Mouse (Mus musculus) embryo, embryonic 10 days (tissue): ENCODE measurements around the gene Noc2l.

Source experiments
- DNase-seq: peaks from one replicate; pipeline ENCODE4 v3.0.0-alpha.2; 2015; ENCODE audit warnings: low spot score

The Noc2l gene

GRCm38 (mm10) chr4:156235808-156236533 lies at the start of gene Noc2l:
Gene Noc2l (plus strand): TSS chr4:156236010.
- DNase-seq, result peak; percentile 95

- DNase-seq, result no peak
Measured at GRCm38 (mm10) chr4:156188162-156188810, 47.5 kb upstream of the Noc2l start.

DNA sequence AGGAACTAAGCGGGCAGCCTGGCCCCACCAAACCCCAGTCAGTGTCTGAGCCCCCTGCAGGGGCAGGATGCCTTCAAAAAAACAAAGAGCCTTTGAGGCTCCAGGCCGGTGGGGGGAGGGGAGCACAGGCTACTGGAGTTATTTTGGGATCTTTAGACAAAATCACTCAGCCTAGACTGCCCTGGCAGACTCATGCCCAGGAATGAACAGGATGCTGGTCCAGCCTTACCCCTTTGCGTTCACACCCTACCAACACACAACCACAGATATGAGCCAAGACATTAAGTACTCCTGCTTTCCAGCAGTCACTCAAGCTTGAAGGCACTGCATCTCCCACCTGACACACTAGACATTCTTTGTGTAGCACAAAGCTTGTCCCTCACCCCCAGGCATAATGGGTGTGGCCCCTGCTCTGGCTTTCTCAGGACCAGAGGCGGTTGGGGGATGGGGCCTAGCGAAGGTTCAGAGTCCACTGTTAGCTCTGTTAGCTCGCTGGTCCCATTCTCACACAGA lies 46.9 kb upstream of the Noc2l start:
- DNase-seq, result peak; percentile 77

GRCm38 (mm10) chr4:156192421-156193199 lies 43.2 kb upstream of the Noc2l start:
- DNase-seq, result no peak

DNA sequence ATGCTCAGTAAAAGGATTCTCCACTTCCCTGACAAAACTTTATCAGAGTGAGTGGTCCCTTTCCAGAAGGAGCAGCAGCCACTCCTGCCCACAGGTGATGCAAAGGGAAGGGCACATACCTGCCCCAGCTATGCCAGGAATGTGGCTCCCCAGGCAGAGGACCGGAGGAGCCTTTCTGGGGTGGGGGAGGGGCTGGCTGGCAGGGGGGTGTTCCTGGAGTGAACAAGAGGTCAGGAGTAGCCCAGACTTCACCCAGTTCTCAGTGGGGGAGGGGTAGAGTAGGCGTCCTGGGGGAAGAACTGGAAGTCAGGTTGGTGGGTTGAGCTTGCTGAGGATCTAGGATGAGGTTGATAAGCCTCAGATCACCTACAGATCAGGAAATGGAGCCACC lies 42.6 kb upstream of the Noc2l start:
- no peak for DNase-seq

DNA sequence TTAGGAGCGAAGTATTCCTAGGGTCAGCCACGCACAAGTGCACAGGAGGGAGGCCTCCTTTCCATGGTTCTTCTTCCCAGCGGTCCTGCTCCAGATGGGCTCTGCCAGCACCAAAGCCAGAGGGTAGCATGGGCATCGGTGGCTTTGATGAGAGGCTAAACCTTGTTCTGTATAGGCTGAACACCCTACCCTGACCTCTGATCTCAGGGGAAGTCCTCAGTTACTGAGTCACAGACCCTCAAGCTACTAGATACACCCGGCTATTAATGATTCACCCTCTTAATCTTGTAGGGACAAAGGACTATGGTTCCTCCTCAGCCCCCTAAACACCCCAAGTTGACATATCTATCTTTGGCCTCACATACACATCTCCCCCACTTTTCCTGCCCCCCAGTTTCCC lies 41.9 kb upstream of the Noc2l start:
- DNase-seq, result no peak

- DNase-seq, result peak; percentile 82
Measured at GRCm38 (mm10) chr4:156194346-156194745, 41.5 kb upstream of the Noc2l start.

DNA sequence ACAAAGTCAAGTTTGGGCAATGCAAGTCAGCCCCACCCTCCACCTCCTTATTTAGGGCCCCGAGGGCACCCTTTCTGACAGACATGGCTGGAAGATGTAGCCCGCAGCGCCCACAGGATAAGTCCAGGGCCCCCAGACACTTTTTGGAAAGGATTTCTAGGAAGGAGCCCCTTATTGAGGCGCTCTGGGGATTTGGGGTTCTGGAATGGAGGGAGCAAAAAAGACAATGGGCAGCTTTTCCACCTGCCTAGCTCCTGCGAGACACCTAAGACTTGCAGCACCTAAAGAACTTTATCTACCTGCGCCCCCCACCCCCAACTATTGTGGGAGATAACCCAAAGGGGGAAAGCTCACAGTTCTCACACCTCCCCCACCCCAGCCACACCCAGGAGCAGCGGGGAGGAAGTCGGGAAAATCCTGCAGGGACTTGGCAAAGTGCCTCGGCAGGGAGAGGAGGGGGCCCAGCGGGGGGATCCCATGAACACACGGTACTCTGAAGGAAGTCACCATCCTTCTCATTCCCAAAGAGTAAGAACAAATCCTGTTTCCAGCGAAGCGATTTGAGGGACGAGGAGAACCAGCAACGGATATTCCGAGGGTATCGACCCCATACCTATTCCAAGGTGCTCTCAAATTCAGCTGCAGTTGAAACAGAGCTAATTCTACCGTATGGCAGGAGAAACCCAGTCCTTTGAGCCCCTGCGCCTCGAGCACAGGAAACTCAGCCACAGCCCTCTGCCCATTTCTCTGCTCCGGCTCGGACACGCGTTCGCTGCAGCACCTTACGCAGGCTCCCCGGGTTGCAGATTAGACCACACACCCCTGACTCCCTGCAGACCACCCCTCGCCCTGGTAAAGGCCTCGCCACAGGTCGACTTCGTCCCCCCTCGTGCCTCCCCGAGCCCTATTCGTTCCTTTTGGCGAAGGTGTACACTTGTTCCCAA lies 39.6 kb upstream of the Noc2l start:
- DNase-seq, result peak; percentile 47

GRCm38 (mm10) chr4:156197131-156197828 lies 38.5 kb upstream of the Noc2l start, which contains the start of gene Agrn:
Gene Agrn (minus strand): TSS chr4:156197488.
- DNase-seq, result peak; percentile 74

- DNase-seq, result peak; percentile 98
Measured at GRCm38 (mm10) chr4:156197829-156198205, 38.0 kb upstream of the Noc2l start.

DNA sequence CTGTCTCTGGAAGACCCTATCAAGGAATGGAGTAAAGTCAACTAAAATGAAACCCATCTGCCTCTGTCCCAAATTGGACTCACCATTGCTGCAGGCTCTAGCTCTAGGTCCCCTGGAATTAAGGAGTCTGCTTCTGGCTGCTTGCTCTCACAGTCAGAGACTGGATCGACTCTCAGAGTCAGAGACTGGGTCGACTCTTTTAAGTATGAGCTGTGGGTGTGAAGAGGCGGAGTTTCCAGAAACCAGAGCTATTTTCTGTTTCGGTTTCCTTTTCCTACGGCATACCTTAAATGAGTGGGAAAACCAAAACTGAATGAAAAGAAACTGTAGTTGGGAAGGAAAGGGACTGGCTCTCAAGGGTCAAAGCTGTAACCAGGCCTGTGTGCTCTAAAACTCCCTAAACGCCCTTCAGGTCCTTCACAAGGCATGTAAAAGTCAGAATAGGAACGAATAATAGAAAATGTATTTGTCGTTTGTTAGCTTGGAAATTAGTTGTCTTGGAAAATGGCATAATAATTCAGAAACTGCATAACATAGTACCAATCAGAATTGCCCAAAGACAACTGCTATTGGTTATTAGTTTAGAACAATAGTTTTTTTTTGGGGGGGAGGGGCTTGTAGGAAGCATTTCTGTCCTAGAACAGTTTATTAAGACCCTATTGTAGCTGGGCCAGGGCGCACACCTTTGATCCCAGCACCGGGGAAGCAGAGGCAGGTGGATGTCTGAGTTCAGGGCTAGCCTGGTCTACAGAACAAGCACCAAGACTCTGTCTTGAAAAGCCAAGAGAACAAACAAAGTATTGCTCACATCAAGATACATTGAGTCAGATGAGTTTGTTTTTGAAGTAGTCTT lies 35.0 kb upstream of the Noc2l start, which contains the start of gene Isg15:
Isg15 (minus strand) TSS at position 196 of the 853 bp plus-strand sequence.
- DNase-seq, result no peak

DNA sequence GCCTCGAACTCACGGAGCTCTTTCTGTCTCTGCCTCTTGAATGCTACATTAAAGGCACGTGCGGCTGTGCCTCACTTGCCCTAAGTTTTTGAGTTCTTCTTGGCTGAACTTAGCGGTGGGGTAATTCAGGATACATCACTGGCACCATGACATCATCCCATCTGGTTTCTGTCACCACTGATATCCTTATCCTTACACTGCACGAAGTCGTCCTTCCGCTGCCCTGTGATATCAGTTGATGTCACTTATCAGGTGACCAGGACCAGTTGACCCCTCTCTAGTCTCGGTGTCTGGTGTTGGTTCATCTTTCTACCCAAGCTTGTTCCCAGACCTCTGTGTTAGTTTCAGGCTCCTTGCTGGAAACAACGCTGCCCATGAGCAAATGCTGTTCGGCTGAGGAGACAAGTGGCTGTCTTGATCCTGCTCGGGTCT lies 33.3 kb upstream of the Noc2l start:
- peak; percentile 48 for DNase-seq

DNA sequence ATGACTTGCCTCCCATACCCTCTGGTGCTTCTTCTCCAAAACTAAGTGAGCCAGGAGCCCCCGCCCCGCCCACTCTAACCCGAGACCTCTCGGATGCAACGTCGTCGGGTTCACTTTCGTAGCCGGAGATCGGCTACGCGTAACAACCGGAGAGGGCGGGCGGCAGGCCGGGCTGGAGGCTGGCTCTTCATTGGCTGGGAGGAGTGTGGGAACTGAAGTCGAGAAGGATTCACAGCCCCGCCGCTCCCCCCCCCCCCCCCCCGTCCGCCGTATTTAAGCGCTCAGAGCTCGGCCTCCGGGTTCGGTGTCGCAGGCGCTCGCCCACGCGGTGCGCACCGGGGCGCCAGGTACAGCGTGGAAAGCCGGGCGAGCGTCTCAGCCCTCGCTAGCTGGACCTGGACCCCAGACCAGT lies 32.8 kb upstream of the Noc2l start, which contains the start of gene AW011738:
AW011738 (plus strand) TSS at position 304 of the 412 bp plus-strand sequence.
- peak; percentile 82 for DNase-seq

DNA sequence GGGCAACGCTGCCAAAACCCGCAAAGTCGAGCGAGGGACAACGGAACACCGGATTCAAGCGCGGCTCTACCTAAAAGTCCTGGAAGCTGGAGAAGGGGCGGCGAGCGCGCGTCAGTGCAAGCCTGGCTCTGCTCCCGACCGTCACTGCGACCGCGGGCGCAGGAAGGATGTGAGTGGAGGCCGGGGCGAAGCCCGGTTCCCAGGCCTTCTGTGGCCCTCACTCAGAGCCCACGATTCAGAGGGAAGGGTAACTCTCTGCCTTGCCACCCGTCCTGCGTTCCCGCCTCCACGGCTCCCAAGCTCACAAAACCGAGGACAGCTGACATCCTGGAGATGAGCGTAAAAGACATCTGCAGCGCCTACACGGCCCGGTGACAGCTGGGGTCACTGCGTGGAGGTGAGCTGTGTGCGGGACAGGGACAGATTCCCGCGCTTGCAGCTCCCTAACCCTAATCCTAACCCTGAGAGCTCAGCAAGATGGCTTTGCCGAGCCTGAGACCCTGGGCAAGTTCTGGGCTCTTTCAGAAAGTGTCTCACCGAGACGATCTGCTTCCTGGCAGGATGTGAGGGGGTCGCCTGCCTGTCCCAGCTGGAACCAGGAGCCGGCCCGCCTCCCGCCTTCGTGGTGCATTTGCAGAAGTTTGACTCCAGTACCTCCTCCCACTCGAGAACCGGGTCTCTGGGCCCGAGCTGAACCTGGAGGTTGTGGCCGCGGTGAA lies 32.2 kb upstream of the Noc2l start:
- DNase-seq, result peak; percentile 62

DNA sequence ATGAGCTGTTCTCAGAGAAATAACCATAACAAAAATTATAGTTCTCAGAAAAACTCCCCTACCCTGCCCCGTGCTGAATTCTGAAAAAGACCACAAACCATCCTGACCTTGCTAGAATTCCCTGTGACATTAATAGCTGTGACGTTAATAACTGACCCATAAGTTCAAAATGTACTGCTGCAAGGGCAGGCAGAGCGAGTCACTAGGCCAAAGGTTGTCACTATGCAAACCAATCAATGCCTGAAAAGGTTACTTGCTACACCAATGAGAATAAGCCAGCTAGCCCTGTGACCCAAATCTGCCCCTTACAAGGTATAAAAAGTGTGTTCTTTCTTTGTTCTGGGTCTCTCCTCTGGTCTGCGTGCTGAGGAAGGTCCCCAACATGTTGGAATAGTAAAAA lies 26.9 kb upstream of the Noc2l start:
- no peak for DNase-seq

GRCm38 (mm10) chr4:156209963-156210635 lies 25.7 kb upstream of the Noc2l start:
- no peak for DNase-seq

DNA sequence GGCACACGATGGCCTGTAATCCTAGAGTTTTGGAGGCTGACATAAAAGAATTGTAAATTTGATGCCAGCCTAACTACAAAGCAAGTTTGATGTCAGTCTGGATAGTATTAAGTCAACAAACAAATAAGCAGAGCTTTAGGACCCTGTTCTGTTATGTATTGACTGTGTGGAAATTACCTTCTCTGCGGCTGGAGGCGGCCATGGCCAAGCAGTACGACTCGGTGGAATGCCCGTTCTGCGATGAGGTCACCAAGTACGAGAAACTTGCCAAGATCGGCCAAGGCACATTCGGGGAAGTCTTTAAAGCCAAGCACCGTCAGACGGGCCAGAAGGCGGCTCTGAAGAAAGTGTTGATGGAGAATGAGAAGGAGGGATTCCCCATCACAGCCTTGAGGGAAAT lies 22.7 kb upstream of the Noc2l start:
- DNase-seq, result no peak

GRCm38 (mm10) chr4:156215649-156216048 lies 20.2 kb upstream of the Noc2l start, which contains the start of gene Perm1:
Gene Perm1 (plus strand): TSS chr4:156215868.
- no peak for DNase-seq
